Mouse (Mus musculus): ENCODE measurements at regions not wholly inside any gene's neighbourhood (a gene's known extent, or its start where the extent isn't known, plus 50 kb on each side); places are given as distances from the start of the nearest gene placed in this dataset.
"Not testable (repeated sequence)": the region's sequence is repeated elsewhere in the genome, so short reads cannot be mapped to it uniquely, and the experiment has no call there.

GRCm38 (mm10) chrX:4440381-4440780 is 69.9 kb downstream of the Btbd35f17 start:
- intact Hi-C loops (cut with DNase I), result not testable (repeated sequence)
- peak in 1 of 2 experiments; percentile 0 for DNase-seq
